Comparison of ENCODE assay signal across 9 mouse cellular contexts in the genomic region with DNA sequence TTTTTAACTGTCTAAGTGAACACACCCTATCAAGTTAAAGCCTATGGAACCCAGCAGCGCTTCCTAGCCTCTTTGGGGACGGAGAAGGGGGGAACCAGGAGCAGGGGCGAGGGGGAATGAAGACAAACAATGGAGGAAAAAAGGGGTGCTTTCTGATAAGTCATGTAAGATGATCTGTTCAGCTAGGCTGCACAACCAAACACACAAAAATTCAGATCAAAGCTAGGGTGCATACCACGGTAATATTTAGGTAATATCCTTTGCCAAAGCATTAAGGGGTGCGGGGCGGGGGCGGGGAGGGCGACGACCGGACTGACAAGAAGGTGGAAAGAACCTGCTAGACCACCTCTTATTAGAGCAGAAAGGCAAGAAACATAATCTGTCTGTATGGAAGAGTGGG. TPM values are rescaled to one million over a fixed set of nuclear protein-coding genes. Genes with fewer than 3 reads are reported as not detected.
A peak's percentile ranks its signal among the peaks of the same experiment; 100 is the strongest.
DNase-seq lines count a peak whose midpoint lies in the region; ATAC-seq and TF ChIP-seq lines count a peak whose summit lies in the region.
"Had no signal": no experiment of that assay in that cellular context is flagged by ENCODE, and none has a peak within 500 bp of the region (broad histone marks: within the 10 kb centered on the region; RNA-seq: fewer than 3 reads in every experiment).

No protein-coding gene starts in this region.

- peak overlapping the region; percentile 63 for H3K9ac ChIP-seq in ES-Bruce4 (ENCODE audit: low read depth, poor library complexity, severe bottlenecking)
- H3K9ac ChIP-seq in hindbrain, embryonic 11.5 days (ENCODE audit: low read depth, low read length) = peak overlapping the region; percentile 96
- H3K9ac ChIP-seq in midbrain, embryonic 12.5 days (replicated peaks) = peak overlapping the region; percentile 96

- H3K27me3 ChIP-seq in ES-Bruce4 (ENCODE audit: control insufficient read depth, insufficient read depth, low read length, poor library complexity, severe bottlenecking) = no peaks in the 10 kb centered on the region
- no peaks in the 10 kb centered on the region for H3K27me3 ChIP-seq in hindbrain, embryonic 11.5 days (ENCODE audit: control insufficient read depth, insufficient read depth, low read length)
- peaks cover 5% of the 10 kb centered on the region; the same call in 1 of the 2 replicates for H3K27me3 ChIP-seq in midbrain, embryonic 12.5 days

- no peak overlapping the region for H3K27ac ChIP-seq in ES-Bruce4 (ENCODE audit: insufficient read depth, low read length)
- no peak overlapping the region for H3K27ac ChIP-seq in hindbrain, embryonic 11.5 days (ENCODE audit: low read depth, low read length)
- H3K27ac ChIP-seq in midbrain, embryonic 12.5 days (replicated peaks) = peak overlapping the region; percentile 97

- ATAC-seq in hindbrain, embryonic 11.5 days (ENCODE audit: low FRiP score) = no peak
- no peak for ATAC-seq in midbrain, embryonic 12.5 days (ENCODE audit: low FRiP score, low read depth)

- peak; percentile 86 for DNase-seq in heart, adult 11 months
- DNase-seq in heart, postnatal 4 days = no peak
- DNase-seq in hindbrain, embryonic 11.5 days (ENCODE audit: low spot score) = peak; percentile 29
- no peak for DNase-seq in thymus, postnatal 14 days
- no peak for DNase-seq in gastrocnemius, postnatal 25 days
- no peak for DNase-seq in adrenal gland, postnatal 10 days
- DNase-seq: right cerebral cortex, postnatal 14 days had no signal

- 11% methylated on average over 10 of the region's 10 CpGs for WGBS in hindbrain, embryonic 11.5 days
- whole genome bisulfite sequencing in midbrain, embryonic 12.5 days = 8% methylated on average over 10 of the region's 10 CpGs

- TF ChIP-seq EP300 in ES-Bruce4 (IDR thresholded peaks at IDR 0.05; ENCODE audit: insufficient read depth, low read depth, low read length) = no peak

- H3K4me2 ChIP-seq in hindbrain, embryonic 11.5 days (replicated peaks; ENCODE audit: low read depth, low read length) = peak overlapping the region; percentile 37
- H3K4me2 ChIP-seq in midbrain, embryonic 12.5 days (replicated peaks) = peak overlapping the region; percentile 73

- H3K36me3 ChIP-seq in ES-Bruce4 (ENCODE audit: control insufficient read depth, insufficient read depth, low read length, poor library complexity, severe bottlenecking) = no peaks in the 10 kb centered on the region
- H3K36me3 ChIP-seq in hindbrain, embryonic 11.5 days (ENCODE audit: control insufficient read depth, insufficient read depth, low read length) = no peaks in the 10 kb centered on the region
- H3K36me3 ChIP-seq in midbrain, embryonic 12.5 days = no peaks in the 10 kb centered on the region

- H3K4me1 ChIP-seq in ES-Bruce4 (ENCODE audit: control insufficient read depth, insufficient read depth, low read length) = no peaks in the 10 kb centered on the region
- no peaks in the 10 kb centered on the region for H3K4me1 ChIP-seq in hindbrain, embryonic 11.5 days (replicated peaks; ENCODE audit: control insufficient read depth, insufficient read depth, low read length)
- peaks cover 13% of the 10 kb centered on the region for H3K4me1 ChIP-seq in midbrain, embryonic 12.5 days

- H3K4me3 ChIP-seq in ES-Bruce4 (ENCODE audit: low read depth, low read length) = no peak overlapping the region
- peak overlapping the region; percentile 95 for H3K4me3 ChIP-seq in hindbrain, embryonic 11.5 days (ENCODE audit: low read depth, low read length)
- peak overlapping the region; percentile 86 for H3K4me3 ChIP-seq in midbrain, embryonic 12.5 days

- no peak for TF ChIP-seq POLR2A in ES-Bruce4 (IDR thresholded peaks at IDR 0.05; ENCODE audit: insufficient read depth, low read length)

- TF ChIP-seq CTCF in ES-Bruce4 (IDR thresholded peaks at IDR 0.05; ENCODE audit: low read depth, low read length) = no peak

- H3K9me3 ChIP-seq in ES-Bruce4 (replicated peaks; ENCODE audit: control insufficient read depth, insufficient read depth, low read length, poor library complexity, severe bottlenecking) = no peaks in the 10 kb centered on the region
- no peaks in the 10 kb centered on the region for H3K9me3 ChIP-seq in hindbrain, embryonic 11.5 days (ENCODE audit: control insufficient read depth, low read length)
- no peaks in the 10 kb centered on the region for H3K9me3 ChIP-seq in midbrain, embryonic 12.5 days

RNA-seq across cellular contexts. Expression of a gene that starts 1.2 kb away (rescaled TPM):
- total RNA-seq in heart, postnatal 4 days (2021) = 1 to 10 TPM; 8.0 to 9.0 TPM
- 7.1 and 7.5 TPM in 2 replicates for polyA plus RNA-seq in ES-Bruce4 (2011; ENCODE audit: insufficient read depth, insufficient read length, low read depth, missing spikeins)
- polyA plus RNA-seq in hindbrain, embryonic 11.5 days (2014; fragmentation: Nextera tagmentation; extraction: Ambion mirVana) = 12.0 and 13.6 TPM in 2 replicates
- polyA plus RNA-seq in midbrain, embryonic 12.5 days (2016; fragmentation: Nextera tagmentation; extraction: Ambion mirVana) = 17.0 and 18.0 TPM in 2 replicates
- 1 to 10 TPM in 1 of 2 experiments, under 1 TPM in 1; 0.82 to 1.6 TPM for total RNA-seq in gastrocnemius, postnatal 25 days (2021)
- total RNA-seq in adrenal gland, postnatal 10 days (2021) = 1 to 10 TPM; 9.3 to 10.0 TPM

Comparison
In these comparisons a context has a peak if more than half of its experiments do, and no peak if none do; other contexts are left out.
1. DNase-seq: peak in heart, adult 11 months (single experiment) and hindbrain, embryonic 11.5 days (single experiment); none in heart, postnatal 4 days (single experiment), thymus, postnatal 14 days (single experiment), gastrocnemius, postnatal 25 days (single experiment) and adrenal gland, postnatal 10 days (single experiment).
2. Peak in every context shown above with its lines, with median percentiles within 50 percentile points of each other: H3K9ac ChIP-seq.